Mouse (Mus musculus) neural tube, embryonic 14.5 days (tissue): ENCODE data around the gene Pan2. TPM values are rescaled to one million over a fixed set of nuclear protein-coding genes. Genes with fewer than 3 reads are reported as not detected.

Source experiments
- ATAC-seq: fragments of 200-750 bp; cut with Nextera tagmentation; 2 replicates; pipeline ENCODE4 v1.8.0; 2017; ENCODE audit warnings: low read depth, mild to moderate bottlenecking, moderate TSS enrichment, moderate library complexity
- H3K27ac ChIP-seq: fragments of 300-500 bp; sonication (generic); 2 replicates; pipeline ENCODE4 v1.5.1; 2014; ENCODE audit warnings: low read depth, mild to moderate bottlenecking, control low read depth, low read length, moderate library complexity, mixed read lengths
- H3K27me3 ChIP-seq: fragments of 300-500 bp; sonication (generic); 2 replicates; pipeline ENCODE4 v1.6.1; 2014; ENCODE audit warnings: low read length; ENCODE audit not compliant: control insufficient read depth, insufficient read depth
- H3K36me3 ChIP-seq: fragments of 300-500 bp; sonication (generic); 2 replicates; pipeline ENCODE4 v1.6.1; 2014; ENCODE audit warnings: low read length, mixed read lengths; ENCODE audit not compliant: control insufficient read depth, insufficient read depth
- H3K4me1 ChIP-seq: fragments of 300-500 bp; sonication (generic); 2 replicates; pipeline ENCODE4 v1.6.1; 2014; ENCODE audit warnings: low read length; ENCODE audit not compliant: control insufficient read depth, insufficient read depth
- H3K4me2 ChIP-seq: fragments of 300-500 bp; sonication (generic); 2 replicates; pipeline ENCODE4 v1.6.1; 2014; ENCODE audit warnings: mild to moderate bottlenecking, low read depth, low read length, control low read depth
- H3K4me3 ChIP-seq: fragments of 300-500 bp; sonication (generic); 2 replicates; pipeline ENCODE4 v1.5.1; 2014; ENCODE audit warnings: low read depth, low read length, control low read depth, mixed read lengths
- H3K9ac ChIP-seq: fragments of 300-500 bp; sonication (generic); replicated peaks from 2 replicates; pipeline ENCODE4 v1.6.1; 2014; ENCODE audit warnings: low read depth, mild to moderate bottlenecking, control low read depth, low read length, mixed read lengths
- H3K9me3 ChIP-seq: fragments of 300-500 bp; sonication (generic); 2 replicates; pipeline ENCODE4 v1.6.1; 2016; ENCODE audit warnings: low read length; ENCODE audit not compliant: control insufficient read depth
- WGBS: fragments of 180-500 bp; shearing (Covaris S2); extraction: QIAGEN DNeasy Blood & Tissue Kit; methylation state at CpG from one replicate; pipeline ENCODE4 v1.1.7; 2014; 5-methylcytosine and 5-hydroxymethylcytosine counted together
- polyA plus RNA-seq: library from polyadenylated mRNA; unstranded; fragments of >200 nt; fragmentation: Nextera tagmentation; extraction: Ambion mirVana; gene quantifications from 2 replicates; pipeline ENCODE4 v1.2.1, GENCODE M21; 2014

The Pan2 gene
- polyA plus RNA-seq, 1 experiment from 2014 or later, result 19.0 TPM

DNA sequence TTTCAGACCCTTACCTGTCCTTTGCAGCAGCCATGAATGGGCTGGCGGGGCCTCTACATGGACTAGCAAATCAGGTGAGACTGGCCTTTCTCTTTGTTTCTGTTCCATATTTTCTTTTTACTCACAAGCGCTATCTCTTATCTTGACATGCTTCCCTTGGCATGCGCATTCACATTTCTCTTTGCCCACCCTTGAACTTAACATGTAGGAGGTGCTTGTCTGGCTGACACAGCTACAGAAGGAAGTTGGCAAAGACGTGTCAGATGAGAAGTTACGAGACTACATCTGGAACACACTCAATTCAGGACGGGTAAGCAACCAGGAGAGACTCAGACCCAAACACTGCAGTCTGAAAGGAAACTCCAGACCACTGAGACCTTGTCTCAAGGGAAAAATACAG is 56.1 kb downstream of the Pan2 start:
- H3K4me3 ChIP-seq, result no peak overlapping the region
- ATAC-seq, result no peak
- no peaks in the 10 kb centered on the region for H3K4me1 ChIP-seq
- WGBS, result 95% methylated on average over 6 of the region's 6 CpGs
- peaks cover 60% of the 10 kb centered on the region for H3K36me3 ChIP-seq
- H3K27ac ChIP-seq, result no peak overlapping the region
- no peaks in the 10 kb centered on the region for H3K27me3 ChIP-seq
- H3K4me2 ChIP-seq, result no peak overlapping the region
- no peak overlapping the region for H3K9ac ChIP-seq
- H3K9me3 ChIP-seq, result no peaks in the 10 kb centered on the region

DNA sequence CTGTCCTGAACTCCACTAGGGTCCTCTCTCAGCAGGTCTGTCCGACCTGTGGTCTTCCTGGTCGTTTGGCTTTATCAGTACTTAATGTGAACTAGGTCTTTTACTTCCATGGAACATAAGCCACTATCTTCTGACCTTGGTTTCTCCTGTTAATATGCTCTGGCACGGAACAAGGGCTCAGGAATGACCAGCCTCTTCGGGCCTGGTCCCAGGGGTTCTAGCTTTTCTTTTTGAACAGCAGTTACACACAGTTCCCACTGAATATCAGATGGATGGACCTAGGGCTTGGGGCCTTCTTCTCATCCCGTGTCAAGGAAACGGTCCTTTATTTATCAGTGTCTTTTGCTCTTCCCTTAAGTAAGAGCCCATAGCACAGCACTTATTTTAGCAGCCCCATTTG is 58.7 kb downstream of the Pan2 start:
- WGBS, result 91% methylated on average over 6 of the region's 6 CpGs
- Histone ChIP-seq H3K4me1 (no peaks in the 10 kb centered on the region), H3K36me3 (peaks cover 62% of the 10 kb centered on the region)

DNA sequence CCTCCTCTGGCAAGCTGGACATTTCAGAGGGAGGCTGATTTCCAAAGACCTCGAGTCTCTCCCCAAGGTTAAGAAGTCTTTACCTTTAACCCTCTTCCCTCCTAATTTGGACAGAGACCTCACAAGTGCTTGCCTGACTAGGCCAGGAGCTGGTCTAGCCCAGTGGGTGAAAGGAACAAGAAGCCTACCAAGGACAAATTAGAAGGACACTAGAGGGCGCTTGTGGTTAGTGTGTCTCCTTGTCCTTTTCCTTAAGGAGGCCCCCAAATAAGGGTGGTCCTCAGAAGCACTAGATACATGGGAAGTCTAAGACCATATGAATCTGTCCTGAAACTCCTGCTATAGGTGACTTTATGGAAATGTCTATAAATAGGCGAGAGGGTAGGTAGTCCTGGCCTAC is 59.4 kb downstream of the Pan2 start:
- peaks cover 59% of the 10 kb centered on the region for H3K36me3 ChIP-seq
- no peak for ATAC-seq
- 55% methylated on average over 3 of the region's 3 CpGs for WGBS

More for the DNA sequence above, 58.7 kb downstream of the Pan2 start:
- Histone ChIP-seq H3K4me2 (no peak overlapping the region), H3K9ac (no peak overlapping the region), H3K27me3 (no peaks in the 10 kb centered on the region), H3K9me3 (no peaks in the 10 kb centered on the region), H3K27ac (no peak overlapping the region), H3K4me3 (no peak overlapping the region)
- no peak for ATAC-seq

DNA sequence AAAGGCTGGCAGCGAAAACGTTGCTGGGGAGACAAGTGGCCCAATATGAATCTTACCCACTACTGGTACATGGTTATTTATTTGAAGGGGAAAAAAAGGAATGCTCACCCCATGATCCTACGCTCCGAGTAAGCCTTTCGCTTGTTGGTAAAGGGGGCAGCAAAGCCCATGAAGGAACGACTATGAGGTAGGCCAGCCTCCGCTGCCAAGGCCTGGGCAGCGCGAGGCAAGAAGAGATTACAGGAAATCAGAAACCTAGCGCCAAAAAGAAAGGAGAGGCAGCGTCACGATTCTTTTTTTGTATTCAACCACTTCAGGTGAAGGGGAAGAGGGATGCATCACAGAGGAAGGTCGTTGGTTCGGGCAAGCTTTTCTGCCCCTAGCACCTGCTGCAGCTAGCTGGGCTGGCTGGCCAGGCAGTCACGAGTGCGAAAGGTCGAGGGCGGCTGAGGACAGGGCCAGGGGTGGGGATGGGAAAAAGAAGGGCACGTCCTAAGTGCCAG is 64.8 kb downstream of the Pan2 start:
- Histone ChIP-seq H3K9ac (peak overlapping the region; percentile 74), H3K9me3 (no peaks in the 10 kb centered on the region), H3K4me3 (peak overlapping the region; percentile 59), H3K4me1 (peaks cover 12% of the 10 kb centered on the region; the same call in 1 of the 2 replicates), H3K27me3 (no peaks in the 10 kb centered on the region), H3K36me3 (0 out of 2 replicates have a peak, but pooled peaks cover 11% of the 10 kb centered on the region), H3K27ac (peak overlapping the region; percentile 97), H3K4me2 (peak overlapping the region; percentile 86)
- ATAC-seq, result no peak
- WGBS, result 14% methylated on average over 19 of the region's 19 CpGs

More for the DNA sequence above, 59.4 kb downstream of the Pan2 start:
- no peak overlapping the region for H3K4me3 ChIP-seq
- no peaks in the 10 kb centered on the region for H3K27me3 ChIP-seq
- H3K27ac ChIP-seq, result no peak overlapping the region
- H3K4me2 ChIP-seq, result no peak overlapping the region
- no peak overlapping the region for H3K9ac ChIP-seq
- no peaks in the 10 kb centered on the region for H3K9me3 ChIP-seq
- peaks cover 6% of the 10 kb centered on the region; the same call in 1 of the 2 replicates for H3K4me1 ChIP-seq

DNA sequence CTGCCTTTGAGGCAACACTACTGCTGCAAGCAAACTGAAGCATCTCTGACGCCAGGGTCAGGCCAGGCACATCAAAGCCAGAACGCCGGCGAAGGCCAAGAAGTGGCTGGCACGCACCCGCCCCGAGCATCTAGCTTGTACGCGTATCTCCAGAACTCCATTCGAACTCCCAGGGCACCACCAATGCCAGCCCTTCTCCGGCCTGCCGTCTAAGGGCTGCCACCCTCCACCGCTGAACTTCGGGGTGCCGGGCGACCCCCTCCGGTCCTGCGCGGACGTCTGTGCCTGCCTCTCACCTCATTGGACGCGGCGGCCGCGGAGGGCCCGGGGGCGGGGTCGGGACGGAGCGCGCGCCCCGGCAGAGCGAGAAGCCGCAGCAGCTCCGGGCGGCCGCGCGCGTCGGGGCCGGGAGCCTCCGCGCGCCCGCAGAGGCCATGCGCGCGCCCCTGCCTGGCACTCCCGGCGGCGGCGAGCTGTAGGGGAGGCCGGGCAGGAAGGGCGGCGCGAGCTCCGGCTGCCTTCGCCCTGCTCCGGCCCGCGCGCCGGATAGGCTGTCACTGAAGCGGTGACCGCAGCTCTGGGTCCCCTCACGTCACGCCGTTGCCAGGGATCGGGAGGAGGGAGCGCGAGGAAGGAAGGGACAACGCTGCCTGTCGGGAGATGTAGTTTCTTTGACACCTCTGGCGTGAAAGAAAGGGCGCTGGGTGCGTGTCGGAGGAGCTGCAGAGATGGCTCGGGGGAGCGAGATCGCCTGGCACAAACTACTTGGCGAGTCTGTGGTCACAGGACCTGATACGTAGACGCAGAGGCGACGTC is 65.5 kb downstream of the Pan2 start, which contains the start of gene Coq10a:
Coq10a (minus strand) TSS at position 596 of the 816 bp plus-strand sequence.
- ATAC-seq, result peak; percentile 95
- no peaks in the 10 kb centered on the region for H3K27me3 ChIP-seq
- H3K36me3 ChIP-seq, result 0 out of 2 replicates have a peak, but pooled peaks cover 8% of the 10 kb centered on the region
- under 1% methylated on average over 86 of the region's 87 CpGs for WGBS
- H3K4me3 ChIP-seq, result peak within 1 kb of the TSS; percentile 59
- no peaks in the 10 kb centered on the region for H3K9me3 ChIP-seq
- peak within 1 kb of the TSS; percentile 74 for H3K9ac ChIP-seq
- H3K4me1 ChIP-seq, result peaks cover 12% of the 10 kb centered on the region; the same call in 1 of the 2 replicates
- H3K27ac ChIP-seq, result peak within 1 kb of the TSS; percentile 97
- peak within 1 kb of the TSS; percentile 86 for H3K4me2 ChIP-seq

DNA sequence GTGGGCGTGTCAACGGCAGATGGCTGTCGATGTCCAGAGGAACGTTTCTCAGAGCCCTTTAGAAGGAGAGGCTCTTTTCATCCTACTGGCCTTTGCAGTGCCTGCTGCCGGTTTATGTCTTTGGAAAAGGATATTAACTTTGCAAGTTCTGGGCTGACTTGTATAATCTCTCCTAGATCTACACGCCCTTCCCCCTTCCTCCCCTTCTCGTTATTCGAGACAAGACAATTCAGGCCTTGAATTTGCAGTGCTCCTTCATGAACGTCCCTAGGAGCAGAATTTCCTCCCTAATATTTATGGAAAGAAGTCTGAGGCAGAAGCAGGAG is 66.0 kb downstream of the Pan2 start:
- ATAC-seq, result no peak
- Histone ChIP-seq H3K36me3 (0 out of 2 replicates have a peak, but pooled peaks cover 8% of the 10 kb centered on the region), H3K27me3 (no peaks in the 10 kb centered on the region), H3K9me3 (no peaks in the 10 kb centered on the region), H3K4me1 (peaks cover 12% of the 10 kb centered on the region; the same call in 1 of the 2 replicates), H3K4me3 (peak overlapping the region; percentile 59), H3K27ac (peak overlapping the region; percentile 97), H3K4me2 (peak overlapping the region; percentile 86), H3K9ac (peak overlapping the region; percentile 74)
- WGBS, result 6% methylated on average over 9 of the region's 9 CpGs

DNA sequence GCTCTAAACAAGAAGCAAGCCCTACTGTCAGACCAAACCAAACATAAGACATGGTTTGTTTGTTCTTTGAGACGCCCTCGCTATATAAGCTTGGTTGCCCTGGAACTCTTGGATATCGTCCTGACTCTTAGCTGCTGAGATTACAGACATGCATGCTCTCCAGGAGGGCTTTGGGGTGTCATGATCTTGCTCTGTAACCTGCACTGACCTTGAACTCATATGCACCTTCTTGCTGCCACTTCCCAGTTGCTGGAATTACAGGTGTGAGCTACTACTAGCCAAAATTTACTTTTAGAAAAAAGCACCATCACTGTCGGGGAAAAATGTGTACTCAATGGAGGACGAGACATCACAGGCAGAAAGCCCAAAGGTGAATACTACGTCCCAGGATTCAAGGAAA is 66.5 kb downstream of the Pan2 start:
- H3K36me3 ChIP-seq, result 0 out of 2 replicates have a peak, but pooled peaks cover 8% of the 10 kb centered on the region
- H3K4me1 ChIP-seq, result peaks cover 12% of the 10 kb centered on the region; the same call in 1 of the 2 replicates
- peak overlapping the region; percentile 74; the same call in 1 of the 2 replicates for H3K9ac ChIP-seq
- H3K27me3 ChIP-seq, result no peaks in the 10 kb centered on the region
- peak overlapping the region; percentile 97 for H3K27ac ChIP-seq
- H3K9me3 ChIP-seq, result no peaks in the 10 kb centered on the region
- H3K4me2 ChIP-seq, result peak overlapping the region; percentile 86
- peak overlapping the region; percentile 59 for H3K4me3 ChIP-seq
- ATAC-seq, result no peak
- WGBS, result 82% methylated on average over 6 of the region's 6 CpGs

DNA sequence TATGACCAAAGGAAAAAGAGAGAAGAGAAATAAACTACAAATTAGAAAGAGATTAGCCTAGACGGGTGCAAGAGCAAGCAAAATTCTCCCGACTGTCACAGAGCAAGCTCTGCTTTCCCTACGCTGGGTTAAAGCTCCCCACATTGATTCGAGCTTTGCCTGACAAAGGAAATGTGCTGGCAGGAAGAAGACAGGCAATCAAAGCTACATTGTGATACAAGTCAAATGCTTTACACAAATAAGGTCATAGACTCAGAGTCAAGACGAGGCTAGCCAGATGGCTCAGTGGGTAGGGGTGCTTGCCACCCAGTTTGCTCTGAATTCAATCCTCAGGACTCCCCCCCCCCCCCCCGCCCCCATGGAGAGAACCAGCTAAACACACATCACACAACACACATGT is 66.9 kb downstream of the Pan2 start:
- ATAC-seq, result no peak
- no peak overlapping the region for H3K9ac ChIP-seq
- H3K4me1 ChIP-seq, result peaks cover 12% of the 10 kb centered on the region; the same call in 1 of the 2 replicates
- 63% methylated on average over 5 of the region's 6 CpGs for WGBS
- 0 out of 2 replicates have a peak, but pooled peaks cover 5% of the 10 kb centered on the region for H3K36me3 ChIP-seq
- no peaks in the 10 kb centered on the region for H3K9me3 ChIP-seq
- no peak overlapping the region for H3K4me3 ChIP-seq
- no peak overlapping the region for H3K4me2 ChIP-seq
- no peaks in the 10 kb centered on the region for H3K27me3 ChIP-seq
- H3K27ac ChIP-seq, result peak overlapping the region; percentile 97; the same call in 1 of the 2 replicates

DNA sequence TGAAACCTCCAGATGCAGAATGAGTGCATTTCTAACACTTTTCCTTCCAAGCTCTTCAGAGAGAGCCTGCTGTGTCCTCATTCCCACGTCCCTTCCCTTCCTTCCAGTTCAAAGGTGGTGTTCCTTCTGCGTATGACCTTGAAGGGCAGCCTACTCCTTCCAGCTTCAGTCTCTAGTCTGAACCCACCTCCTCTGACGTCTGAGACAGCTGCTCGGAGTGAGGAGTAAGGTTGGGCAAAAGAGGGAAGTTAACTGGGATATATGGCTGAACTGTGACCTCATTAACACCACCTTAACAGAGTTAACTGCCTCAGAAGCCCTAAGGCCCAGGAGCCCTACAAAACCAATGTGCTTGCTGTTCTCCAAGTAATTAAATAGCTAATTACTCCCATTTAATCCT is 67.5 kb downstream of the Pan2 start:
- Histone ChIP-seq H3K27ac (no peak overlapping the region), H3K4me1 (peaks cover 12% of the 10 kb centered on the region; the same call in 1 of the 2 replicates), H3K27me3 (no peaks in the 10 kb centered on the region), H3K9ac (no peak overlapping the region), H3K4me3 (no peak overlapping the region), H3K9me3 (no peaks in the 10 kb centered on the region), H3K4me2 (no peak overlapping the region), H3K36me3 (no peaks in the 10 kb centered on the region)
- WGBS, result 53% methylated on average over 4 of the region's 4 CpGs
- ATAC-seq, result no peak
